Mouse (Mus musculus): ENCODE data around the gene Sgcd.

- no peak for TF ChIP-seq CTCF (IDR thresholded peaks at IDR 0.05; ENCODE audit: low read depth)
- TF ChIP-seq EP300 (IDR thresholded peaks at IDR 0.05; ENCODE audit: low read depth), result no peak
Measured at GRCm38 (mm10) chr11:47378843-47379629, 609.7 kb downstream of the Sgcd start.

Measured in heart, postnatal 0 days (tissue).